Mouse (Mus musculus): ENCODE results near the gene Sec63. TPM values are rescaled to one million over a fixed set of nuclear protein-coding genes. Genes with fewer than 3 reads are reported as not detected.
A peak's percentile ranks its signal among the peaks of the same experiment; 100 is the strongest.

Gene Sec63
- polyA plus RNA-seq, 1 experiment from 2014 or later = 17.6 TPM

DNA sequence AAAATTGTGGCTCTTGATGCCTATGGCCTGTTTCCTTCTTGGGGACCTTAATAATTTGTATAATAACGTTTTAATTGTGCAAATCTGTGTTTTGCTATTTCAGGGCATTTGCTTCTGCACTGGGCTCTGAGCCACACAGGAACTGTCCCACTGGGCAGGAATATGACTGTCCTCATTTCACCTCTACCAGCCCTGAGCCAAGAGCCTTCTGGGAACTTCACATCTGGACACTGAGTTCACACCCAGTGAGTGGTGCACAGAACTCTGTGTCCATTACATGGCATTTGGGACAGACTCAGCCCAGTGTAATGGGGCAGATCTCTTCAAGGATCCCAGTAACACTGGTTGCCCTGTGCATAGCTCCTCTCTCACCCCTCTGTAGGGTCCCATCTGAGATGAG, 82.1 kb downstream of the Sec63 start:
- TF ChIP-seq CTCF (IDR thresholded peaks at IDR 0.05; ENCODE audit: low read depth) = no peak
- H3K9me3 ChIP-seq (replicated peaks; ENCODE audit: low read length) = no peaks in the 10 kb centered on the region

DNA sequence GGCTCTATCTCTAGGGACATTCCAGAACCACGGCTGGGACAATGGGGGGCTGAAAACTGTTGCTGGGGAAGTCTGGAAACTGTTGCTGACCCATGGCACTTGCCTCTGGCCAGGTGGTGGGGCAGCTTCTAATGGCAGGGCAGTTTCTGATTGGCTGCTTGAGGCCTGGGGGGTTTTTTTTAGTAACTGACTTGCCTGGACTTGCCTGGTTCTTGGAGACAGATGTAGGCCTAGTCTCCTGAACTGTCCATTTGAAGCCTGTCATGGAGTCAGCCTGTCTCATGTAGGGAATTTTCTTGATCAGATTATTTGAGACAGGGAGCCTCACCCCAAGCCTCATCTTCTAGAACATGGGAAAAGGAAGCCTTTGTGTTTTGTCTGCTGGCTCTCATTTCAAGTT, 84.2 kb downstream of the Sec63 start:
- Histone ChIP-seq H3K4me2 (ENCODE audit: low read length) (no peak overlapping the region), H3K4me3 (replicated peaks; ENCODE audit: low read depth, low read length) (no peak overlapping the region), H3K27me3 (ENCODE audit: insufficient read depth, low read length) (no peaks in the 10 kb centered on the region), H3K4me1 (replicated peaks; ENCODE audit: insufficient read depth, low read length) (no peaks in the 10 kb centered on the region), H3K9me3 (replicated peaks; ENCODE audit: low read length) (no peaks in the 10 kb centered on the region), H3K9ac (ENCODE audit: low read depth, low read length) (no peak overlapping the region), H3K36me3 (ENCODE audit: insufficient read depth, low read length) (no peaks in the 10 kb centered on the region), H3K27ac (no peak overlapping the region)
- TF ChIP-seq CTCF (IDR thresholded peaks at IDR 0.05; ENCODE audit: low read depth) = no peak
- ATAC-seq (replicated peaks; ENCODE audit: low FRiP score, low read depth) = no peak
- WGBS = 44% methylated on average over 1 of the region's 1 CpGs
- no peak for DNase-seq (ENCODE audit: low spot score)

More for the DNA sequence above, 82.1 kb downstream of the Sec63 start:
- Histone ChIP-seq H3K27me3 (ENCODE audit: insufficient read depth, low read length) (no peaks in the 10 kb centered on the region), H3K4me1 (replicated peaks; ENCODE audit: insufficient read depth, low read length) (no peaks in the 10 kb centered on the region), H3K36me3 (ENCODE audit: insufficient read depth, low read length) (no peaks in the 10 kb centered on the region), H3K4me3 (replicated peaks; ENCODE audit: low read depth, low read length) (no peak overlapping the region), H3K27ac (no peak overlapping the region), H3K4me2 (ENCODE audit: low read length) (no peak overlapping the region), H3K9ac (ENCODE audit: low read depth, low read length) (no peak overlapping the region)
- 68% methylated on average over 1 of the region's 1 CpGs for WGBS
- ATAC-seq (replicated peaks; ENCODE audit: low FRiP score, low read depth) (no peak), DNase-seq (ENCODE audit: low spot score) (no peak)

DNA sequence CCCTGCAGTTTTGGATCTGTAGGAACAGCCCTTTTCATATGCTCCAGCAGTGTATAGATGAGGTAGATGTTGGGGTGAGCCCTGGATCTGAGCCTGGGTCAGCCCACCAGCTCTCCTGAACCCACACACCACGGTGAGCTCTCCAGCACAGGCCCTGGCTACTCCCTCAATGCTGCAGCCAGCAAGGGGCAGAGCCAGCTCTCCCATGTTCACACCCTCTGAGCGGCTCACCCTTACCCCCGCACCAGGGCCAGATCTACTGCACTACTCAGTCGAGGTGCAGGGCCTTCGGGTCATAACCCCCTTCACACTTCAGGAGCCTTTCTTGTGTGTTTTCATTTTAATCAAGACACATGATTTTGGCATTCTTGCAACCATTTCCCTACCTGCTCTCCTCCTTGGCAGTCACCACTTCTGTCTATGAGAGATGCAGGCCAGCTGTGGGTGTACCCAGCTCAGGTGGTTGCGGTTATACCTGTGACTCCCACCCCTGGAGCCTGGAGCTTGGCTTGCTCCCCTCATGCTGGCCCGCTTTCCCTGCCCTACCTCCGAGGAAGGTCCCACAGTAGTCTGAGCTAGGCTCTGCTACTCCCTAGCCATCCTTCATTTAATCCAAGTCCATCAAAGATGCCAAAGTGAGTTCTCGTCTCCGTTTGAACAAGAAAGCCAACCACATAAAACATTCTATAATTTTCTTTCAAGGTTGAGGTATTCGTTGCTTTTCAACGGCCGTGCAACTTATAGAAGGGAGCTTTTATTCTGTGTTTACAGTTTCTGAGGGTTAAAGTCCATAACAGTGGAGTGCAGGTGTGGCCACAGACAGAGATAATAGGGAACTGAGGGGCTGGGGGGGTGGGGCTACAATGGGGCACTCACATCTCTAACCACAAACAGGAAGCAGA, 87.1 kb downstream of the Sec63 start:
- ATAC-seq (replicated peaks; ENCODE audit: low FRiP score, low read depth) (no peak), DNase-seq (ENCODE audit: low spot score) (no peak)
- Histone ChIP-seq H3K4me1 (replicated peaks; ENCODE audit: insufficient read depth, low read length) (no peaks in the 10 kb centered on the region), H3K9me3 (replicated peaks; ENCODE audit: low read length) (no peaks in the 10 kb centered on the region), H3K36me3 (ENCODE audit: insufficient read depth, low read length) (no peaks in the 10 kb centered on the region), H3K27me3 (ENCODE audit: insufficient read depth, low read length) (no peaks in the 10 kb centered on the region), H3K27ac (no peak overlapping the region), H3K4me2 (ENCODE audit: low read length) (no peak overlapping the region), H3K4me3 (replicated peaks; ENCODE audit: low read depth, low read length) (no peak overlapping the region), H3K9ac (ENCODE audit: low read depth, low read length) (no peak overlapping the region)
- no peak for TF ChIP-seq CTCF (IDR thresholded peaks at IDR 0.05; ENCODE audit: low read depth)
- 77% methylated on average over 13 of the region's 13 CpGs for WGBS

DNA sequence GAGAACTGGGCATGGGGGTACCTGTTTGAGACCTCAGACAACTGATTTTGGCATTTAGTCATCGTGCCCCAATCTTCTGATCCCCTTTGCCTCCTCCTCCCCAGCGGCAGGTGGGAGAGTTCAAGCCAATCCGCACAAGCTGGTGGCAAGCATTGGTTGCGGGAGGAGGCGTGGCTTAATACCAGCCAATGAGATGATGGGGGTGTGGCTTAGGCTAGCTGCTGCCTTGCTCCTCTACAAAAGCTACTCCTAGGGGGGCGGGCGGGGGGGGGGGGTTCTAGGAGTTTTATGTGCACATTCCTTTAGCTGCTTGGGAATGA, 87.7 kb downstream of the Sec63 start:
- TF ChIP-seq CTCF (IDR thresholded peaks at IDR 0.05; ENCODE audit: low read depth) = no peak
- ATAC-seq (replicated peaks; ENCODE audit: low FRiP score, low read depth) = no peak
- no peak overlapping the region for H3K9ac ChIP-seq (ENCODE audit: low read depth, low read length)
- H3K36me3 ChIP-seq (ENCODE audit: insufficient read depth, low read length) = no peaks in the 10 kb centered on the region
- 90% methylated on average over 7 of the region's 7 CpGs for WGBS
- H3K4me2 ChIP-seq (ENCODE audit: low read length) = no peak overlapping the region
- H3K27me3 ChIP-seq (ENCODE audit: insufficient read depth, low read length) = no peaks in the 10 kb centered on the region
- no peaks in the 10 kb centered on the region for H3K4me1 ChIP-seq (replicated peaks; ENCODE audit: insufficient read depth, low read length)
- H3K4me3 ChIP-seq (replicated peaks; ENCODE audit: low read depth, low read length) = no peak overlapping the region
- DNase-seq (ENCODE audit: low spot score) = peak; percentile 25
- H3K27ac ChIP-seq = no peak overlapping the region
- 0 out of 2 replicates have a peak, but pooled peaks cover 3% of the 10 kb centered on the region for H3K9me3 ChIP-seq (replicated peaks; ENCODE audit: low read length)

DNA sequence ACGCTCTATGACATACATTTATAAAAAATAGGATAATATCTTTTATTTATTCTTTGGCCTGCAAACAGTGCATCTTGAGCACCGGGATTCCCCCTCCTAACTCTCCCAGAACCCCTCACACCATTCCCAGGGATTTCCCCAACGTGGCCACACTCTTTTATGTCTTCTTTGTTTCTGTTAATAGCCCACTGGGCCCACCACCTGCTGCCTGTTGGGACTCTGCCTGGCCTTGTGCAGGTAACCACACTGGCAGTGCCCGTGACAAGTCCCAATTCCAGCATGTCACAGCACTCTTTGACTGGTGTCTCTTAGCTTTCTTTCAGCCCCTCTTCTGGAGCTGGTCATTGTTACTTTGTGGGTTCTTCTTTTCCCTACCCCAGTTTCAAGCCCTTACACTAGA, 93.5 kb downstream of the Sec63 start:
- 59% methylated on average over 4 of the region's 4 CpGs for WGBS

DNA sequence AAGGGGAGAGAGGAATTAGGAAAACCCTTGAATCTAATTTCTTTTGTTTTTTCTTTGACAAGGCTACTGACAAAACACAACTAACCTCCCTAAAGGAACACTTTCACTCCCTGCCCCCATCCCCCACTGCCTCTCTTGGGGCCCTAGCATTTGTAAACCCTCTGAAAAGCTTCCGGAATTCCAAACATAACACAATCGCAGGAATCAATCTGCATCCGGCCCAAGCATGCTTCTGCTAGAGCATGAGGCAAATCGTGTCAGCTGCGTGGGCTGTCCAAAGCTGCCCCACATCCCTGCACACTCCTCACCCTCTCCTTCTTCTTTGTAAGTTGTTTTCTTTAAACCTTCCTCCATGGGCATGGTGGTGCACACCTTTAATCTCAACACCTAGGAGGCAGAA, 94.0 kb downstream of the Sec63 start:
- no peak for TF ChIP-seq CTCF (IDR thresholded peaks at IDR 0.05; ENCODE audit: low read depth)
- no peak overlapping the region for H3K4me3 ChIP-seq (replicated peaks; ENCODE audit: low read depth, low read length)
- no peaks in the 10 kb centered on the region for H3K36me3 ChIP-seq (ENCODE audit: insufficient read depth, low read length)
- H3K9ac ChIP-seq (ENCODE audit: low read depth, low read length) = no peak overlapping the region
- peak; percentile 90 for DNase-seq (ENCODE audit: low spot score)
- H3K27ac ChIP-seq = peak overlapping the region; percentile 72
- H3K27me3 ChIP-seq (ENCODE audit: insufficient read depth, low read length) = no peaks in the 10 kb centered on the region
- ATAC-seq (replicated peaks; ENCODE audit: low FRiP score, low read depth) = peak; percentile 46; the same call in 1 of the 2 replicates
- H3K9me3 ChIP-seq (replicated peaks; ENCODE audit: low read length) = 0 out of 2 replicates have a peak, but pooled peaks cover 3% of the 10 kb centered on the region
- no peaks in the 10 kb centered on the region; the same call in 1 of the 2 replicates for H3K4me1 ChIP-seq (replicated peaks; ENCODE audit: insufficient read depth, low read length)
- WGBS = 23% methylated on average over 5 of the region's 5 CpGs
- peak overlapping the region; percentile 13; the same call in 1 of the 2 replicates for H3K4me2 ChIP-seq (ENCODE audit: low read length)

More for the DNA sequence above, 93.5 kb downstream of the Sec63 start:
- H3K27me3 ChIP-seq (ENCODE audit: insufficient read depth, low read length) = no peaks in the 10 kb centered on the region
- DNase-seq (ENCODE audit: low spot score) = no peak
- peak overlapping the region; percentile 13; the same call in 1 of the 2 replicates for H3K4me2 ChIP-seq (ENCODE audit: low read length)
- H3K27ac ChIP-seq = peak overlapping the region; percentile 72
- 0 out of 2 replicates have a peak, but pooled peaks cover 3% of the 10 kb centered on the region for H3K9me3 ChIP-seq (replicated peaks; ENCODE audit: low read length)
- H3K36me3 ChIP-seq (ENCODE audit: insufficient read depth, low read length) = no peaks in the 10 kb centered on the region
- no peak for ATAC-seq (replicated peaks; ENCODE audit: low FRiP score, low read depth)
- no peak for TF ChIP-seq CTCF (IDR thresholded peaks at IDR 0.05; ENCODE audit: low read depth)
- H3K9ac ChIP-seq (ENCODE audit: low read depth, low read length) = no peak overlapping the region
- H3K4me3 ChIP-seq (replicated peaks; ENCODE audit: low read depth, low read length) = no peak overlapping the region
- H3K4me1 ChIP-seq (replicated peaks; ENCODE audit: insufficient read depth, low read length) = no peaks in the 10 kb centered on the region; the same call in 1 of the 2 replicates

All from kidney, postnatal 0 days (tissue).